Mouse (Mus musculus): ENCODE measurements at regions not wholly inside any gene's neighbourhood (a gene's known extent, or its start where the extent isn't known, plus 50 kb on each side); places are given as distances from the start of the nearest gene placed in this dataset.
"Not testable (repeated sequence)": the region's sequence is repeated elsewhere in the genome, so short reads cannot be mapped to it uniquely, and the experiment has no call there.

GRCm38 (mm10) chr5:3283083-3283482, 58.2 kb upstream of the Cdk6 start:
- WGBS, result 97% methylated on average over 3 of the region's 3 CpGs
- Histone ChIP-seq H3K4me3 (ENCODE audit: extremely low read depth, insufficient read depth, insufficient read length) (no peak overlapping the region), H3K27me3 (ENCODE audit: control insufficient read depth, insufficient read depth, low read length) (no peaks in the 10 kb centered on the region), H3K27ac (ENCODE audit: insufficient read depth, low read length) (no peak overlapping the region), H3K36me3 (ENCODE audit: control insufficient read depth, insufficient read depth, low read length) (no peaks in the 10 kb centered on the region), H3K4me1 (ENCODE audit: control insufficient read depth, insufficient read depth, insufficient read length) (no peaks in the 10 kb centered on the region)
- no peak for TF ChIP-seq CTCF (IDR thresholded peaks at IDR 0.05; ENCODE audit: extremely low read depth, insufficient read depth, insufficient read length, insufficient replicate concordance)
- no peak for DNase-seq (ENCODE audit: low read depth in 1 of 2, low spot score in 2 of 2)

DNA sequence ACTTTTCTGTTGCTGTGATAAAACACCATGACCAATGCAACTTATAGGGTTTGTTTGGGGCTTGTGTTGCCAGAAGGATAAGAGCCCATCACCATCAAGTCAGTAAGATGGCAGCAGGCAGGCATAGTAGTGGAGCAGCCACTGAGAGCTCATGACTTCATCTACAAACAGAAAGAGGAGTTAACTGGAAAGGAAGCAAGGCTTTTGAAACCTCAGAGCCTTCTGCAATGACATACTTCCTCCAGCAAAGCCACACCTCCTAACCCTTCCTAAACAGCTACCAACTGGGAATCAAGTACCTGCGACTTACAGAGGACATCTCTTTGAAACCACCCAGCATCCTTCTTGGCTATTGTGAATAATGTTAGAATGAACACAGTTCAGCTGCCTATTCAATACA, 57.0 kb upstream of the Cdk6 start:
- not testable (repeated sequence) for DNase-seq (ENCODE audit: low read depth in 1 of 2, low spot score in 2 of 2); H3K27ac ChIP-seq (ENCODE audit: insufficient read depth, low read length); H3K4me3 ChIP-seq (ENCODE audit: extremely low read depth, insufficient read depth, insufficient read length); H3K36me3 ChIP-seq (ENCODE audit: control insufficient read depth, insufficient read depth, low read length); H3K27me3 ChIP-seq (ENCODE audit: control insufficient read depth, insufficient read depth, low read length); H3K4me1 ChIP-seq (ENCODE audit: control insufficient read depth, insufficient read depth, insufficient read length)
- WGBS, result 95% methylated on average over 1 of the region's 1 CpGs

- DNase-seq (ENCODE audit: low read depth in 1 of 2, low spot score in 2 of 2); H3K36me3 ChIP-seq (ENCODE audit: control insufficient read depth, insufficient read depth, low read length); H3K27ac ChIP-seq (ENCODE audit: insufficient read depth, low read length); H3K4me1 ChIP-seq (ENCODE audit: control insufficient read depth, insufficient read depth, insufficient read length); H3K4me3 ChIP-seq (ENCODE audit: extremely low read depth, insufficient read depth, insufficient read length); H3K27me3 ChIP-seq (ENCODE audit: control insufficient read depth, insufficient read depth, low read length): not testable (repeated sequence)
- WGBS, result 88% methylated on average over 8 of the region's 8 CpGs
Observed at GRCm38 (mm10) chr5:3289991-3290417, 51.3 kb upstream of the Cdk6 start.
